Mouse (Mus musculus): Measurements from ENCODE around the gene Gng11.

- TF ChIP-seq POLR2A (IDR thresholded peaks at IDR 0.05; ENCODE audit: borderline replicate concordance, control insufficient read depth, low read depth, low read length), result no peak
- no peak for TF ChIP-seq CTCF (IDR thresholded peaks at IDR 0.05; ENCODE audit: control insufficient read depth, insufficient read depth, low read length)
Observed at GRCm38 (mm10) chr6:4004808-4005207, 1.1 kb downstream of the Gng11 start.

Measured in bone marrow, adult 2 months (tissue).